Mouse (Mus musculus): ENCODE measurements at regions not wholly inside any gene's neighbourhood (a gene's known extent, or its start where the extent isn't known, plus 50 kb on each side); places are given as distances from the start of the nearest gene placed in this dataset.

GRCm38 (mm10) chr12:110022631-110023030 lies 256.2 kb upstream of the Dio3 start:
- no peak for TF ChIP-seq CTCF (IDR thresholded peaks at IDR 0.05; ENCODE audit: extremely low read depth, insufficient read depth, insufficient read length, insufficient replicate concordance)
- no peak for TF ChIP-seq POLR2A (IDR thresholded peaks at IDR 0.05; ENCODE audit: low read depth, low read length)
